Mouse (Mus musculus) spleen, postnatal 10 days (tissue): ENCODE measurements around the gene Krt36.

Experiments
- DNase-seq, 2 experiments: peaks; one replicate each; pipeline ENCODE4 v3.0.0; 2021 to 2022; ENCODE audit warnings: low spot score in 2 of 2

Gene Krt36

DNA sequence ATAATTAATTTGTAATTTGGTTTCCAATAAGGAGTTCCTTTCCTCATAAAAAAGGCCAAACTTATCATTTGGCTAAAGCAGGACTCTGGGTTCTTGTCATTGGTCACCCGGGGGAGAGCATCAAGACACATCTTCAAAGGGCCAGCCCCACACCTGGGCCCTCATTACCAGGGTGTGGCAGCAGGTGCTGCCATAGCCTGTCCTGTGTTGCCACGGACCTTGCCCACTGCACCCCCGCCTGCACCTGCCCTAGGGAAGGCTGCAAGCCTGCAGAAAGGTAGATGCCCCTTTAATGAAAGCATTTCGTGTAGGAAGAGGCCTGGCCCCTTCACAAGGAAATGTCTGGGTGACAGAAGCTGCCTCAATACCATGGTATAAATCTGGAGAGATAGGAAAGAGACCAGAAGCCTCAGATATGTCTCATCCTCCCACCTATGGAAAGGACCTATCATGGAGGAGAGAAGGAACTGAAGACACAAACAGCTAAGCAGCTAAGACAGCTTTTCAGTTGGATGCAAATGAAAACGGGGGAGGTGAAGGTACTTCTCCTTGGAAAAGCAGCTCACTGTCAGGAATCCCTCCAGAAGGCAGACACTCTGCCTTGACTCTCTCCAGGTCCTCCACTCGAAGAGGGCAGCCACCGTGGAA lies 16.9 kb downstream of the Krt36 start:
- no peak for DNase-seq

DNA sequence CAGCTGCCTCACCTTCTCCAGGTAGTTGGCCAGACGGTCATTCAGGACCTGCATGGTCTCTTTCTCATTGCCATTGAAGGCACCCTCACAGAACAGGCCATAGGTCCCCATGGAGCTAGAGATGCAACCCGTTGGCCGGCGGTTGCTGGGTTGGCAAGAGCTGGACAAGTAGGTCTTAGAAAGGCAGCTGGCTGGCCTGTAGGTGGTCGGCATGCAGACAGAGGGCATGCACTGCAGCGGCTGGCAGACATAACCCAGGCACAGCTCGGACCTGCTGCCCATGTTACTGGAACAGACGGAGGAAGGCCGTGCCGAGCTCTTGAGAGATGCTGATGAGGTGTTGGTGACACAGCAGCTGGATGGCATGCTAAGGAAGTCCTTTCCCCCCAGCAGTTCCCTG lies 17.6 kb downstream of the Krt36 start, which contains the start of gene Krt32:
Gene Krt32, minus strand, starts transcription at position 366 of the 400 bp plus-strand sequence.
- DNase-seq, result no peak

DNA sequence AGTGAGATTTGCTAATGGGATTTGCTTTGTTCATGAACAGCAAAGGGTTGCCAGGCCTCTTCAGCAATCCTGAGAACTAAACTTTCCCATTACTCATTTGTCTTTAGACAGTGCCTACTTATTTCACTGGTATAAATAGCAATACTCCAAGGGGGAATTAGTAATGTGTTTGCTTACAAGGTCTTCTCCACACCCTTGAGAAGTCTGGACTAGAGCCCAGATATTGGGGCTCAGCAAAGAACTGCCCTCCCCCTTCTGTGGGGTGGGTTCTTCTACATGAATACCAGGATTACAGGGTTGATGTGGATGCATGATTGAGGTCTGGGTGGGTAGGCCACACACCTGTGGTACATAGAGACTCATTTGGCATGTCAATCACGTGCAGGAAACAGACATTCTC lies 31.6 kb downstream of the Krt36 start:
- DNase-seq, result no peak

DNA sequence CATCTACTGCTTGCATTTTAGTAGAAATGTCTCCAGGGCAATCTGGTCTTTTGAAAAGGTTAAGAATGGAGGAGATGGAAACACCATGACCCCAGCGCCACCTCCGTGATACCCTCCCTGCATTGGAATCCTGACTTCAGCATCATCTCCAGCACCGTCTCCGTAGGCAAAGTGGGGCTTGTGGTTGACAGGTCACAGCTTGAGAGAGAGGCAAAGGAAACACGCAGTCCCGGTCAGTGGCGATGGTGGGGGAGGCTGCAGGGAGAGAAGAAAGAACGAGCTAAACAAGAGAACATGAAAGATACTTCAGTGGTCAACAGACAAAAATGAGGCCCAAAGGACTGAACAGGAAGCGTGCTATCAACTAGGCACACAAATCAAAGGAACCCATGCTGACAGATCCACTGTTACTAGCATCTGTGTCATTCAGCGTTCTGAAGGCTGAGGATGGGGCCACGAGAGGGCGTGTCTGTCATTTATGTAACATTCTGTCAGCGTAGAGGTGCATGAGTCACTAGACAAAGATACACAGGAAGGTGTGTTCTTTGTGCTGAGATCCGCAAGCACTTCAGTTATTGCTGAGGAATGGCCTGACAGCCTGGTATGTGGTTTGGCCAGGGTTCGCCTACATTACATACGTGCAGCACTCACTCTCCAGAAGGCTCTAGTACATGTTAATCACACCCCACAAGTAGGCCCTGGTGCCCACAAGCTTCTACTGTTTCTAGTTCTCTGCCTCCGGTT lies 38.0 kb downstream of the Krt36 start:
- no peak for DNase-seq

DNA sequence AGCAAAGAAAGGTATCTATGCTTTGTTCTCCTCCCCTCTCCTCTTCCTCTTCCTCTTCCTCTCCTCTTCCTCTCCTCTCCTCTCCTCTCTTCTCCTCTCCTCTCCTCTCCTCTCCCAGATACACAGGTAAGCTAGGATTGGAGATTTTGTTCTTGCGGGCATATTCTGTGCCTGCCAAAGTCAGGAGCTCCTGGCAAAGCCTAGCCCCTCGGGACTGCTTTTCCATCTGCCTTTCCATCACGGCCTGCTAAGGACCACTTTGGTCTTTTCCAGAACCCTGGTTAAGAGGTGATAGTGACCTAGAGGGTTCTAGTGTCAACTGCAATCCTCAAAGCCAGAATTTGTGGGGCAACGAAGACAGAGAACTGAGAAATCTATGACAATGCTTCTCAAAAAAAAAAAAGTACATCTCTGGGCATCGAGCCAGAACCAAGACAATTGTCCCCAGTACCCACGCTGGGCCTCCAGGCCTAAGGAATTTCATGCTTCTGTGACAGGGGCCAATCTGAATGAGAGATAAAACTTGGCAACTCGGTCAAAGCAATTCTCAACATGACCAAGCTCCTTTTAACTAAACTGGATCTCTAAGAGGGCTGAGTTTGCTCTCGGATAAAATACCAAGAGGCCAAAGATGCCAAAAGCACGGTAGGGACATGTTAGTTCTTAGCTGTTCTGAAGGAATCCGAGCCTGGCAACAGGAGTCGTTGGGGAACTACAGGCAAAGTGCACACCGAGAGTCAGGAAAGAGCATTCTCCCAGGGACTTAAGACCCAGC lies 39.0 kb downstream of the Krt36 start:
- no peak for DNase-seq

DNA sequence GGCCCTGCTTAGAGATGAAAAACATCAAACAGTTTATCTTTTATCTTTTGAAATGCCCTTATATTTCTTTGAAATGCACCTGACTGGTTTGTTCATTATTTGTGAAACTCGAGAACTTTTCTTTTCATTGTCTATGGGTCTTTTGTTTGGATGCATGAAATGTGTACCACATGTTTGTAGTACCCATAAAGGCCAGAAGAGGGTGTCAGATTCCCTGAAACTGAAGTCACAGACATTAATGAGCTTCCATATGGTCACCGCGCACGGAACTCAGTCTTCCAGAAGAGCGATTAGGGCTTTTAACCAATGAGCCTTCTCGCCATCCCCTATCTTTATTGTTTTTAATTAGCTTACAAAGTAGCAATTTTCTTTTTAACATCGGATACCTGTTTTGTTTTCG lies 46.6 kb downstream of the Krt36 start:
- no peak for DNase-seq

DNA sequence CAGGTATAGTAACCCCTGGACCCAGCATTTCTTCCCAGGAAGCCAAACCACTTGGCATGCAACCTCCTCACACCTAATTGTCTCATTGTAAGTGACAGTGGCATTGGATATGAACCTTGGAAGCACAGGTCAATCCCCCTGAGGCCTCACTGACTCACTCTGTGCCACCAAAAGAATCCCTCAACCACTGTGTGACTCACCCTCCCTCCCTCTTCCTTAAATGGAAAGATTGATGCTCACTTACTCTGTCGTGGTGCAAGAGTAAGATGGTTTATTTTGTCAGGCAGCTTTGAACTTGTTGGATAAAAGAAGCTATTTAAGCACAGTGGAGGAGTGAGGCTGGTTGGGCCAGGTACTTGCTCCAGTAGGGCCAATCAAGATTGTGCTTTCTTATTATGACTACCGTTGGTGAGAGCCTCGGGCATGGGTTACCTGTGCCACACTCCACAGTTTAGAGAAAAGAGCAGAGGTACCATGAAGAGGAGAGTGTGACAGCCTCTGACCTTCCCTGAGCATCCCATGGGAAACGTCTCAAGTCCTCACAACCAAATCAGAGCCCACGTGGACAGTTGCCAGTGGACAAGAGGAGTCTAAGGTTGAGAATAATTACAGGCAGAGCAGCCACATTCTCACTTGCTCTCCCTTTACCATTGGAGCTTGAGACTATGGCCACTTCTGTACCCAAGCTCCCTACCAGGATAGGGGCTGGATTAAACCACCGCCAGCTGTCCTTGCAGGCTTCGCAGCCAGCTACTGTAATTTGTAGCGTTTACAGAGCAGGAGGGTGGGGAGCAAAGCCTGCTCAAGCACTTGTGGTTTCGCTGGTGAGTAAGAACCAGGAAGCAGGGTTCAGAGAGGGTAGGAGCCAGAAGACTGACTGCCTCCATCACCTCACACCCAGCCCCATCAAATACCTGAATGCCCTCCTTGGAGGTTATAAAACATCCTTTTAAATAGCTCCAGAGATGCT lies 49.5 kb downstream of the Krt36 start:
- DNase-seq, result no peak
